Mouse (Mus musculus) CH12.LX (cell line): ENCODE measurements at regions not wholly inside any gene's neighbourhood (a gene's known extent, or its start where the extent isn't known, plus 50 kb on each side); places are given as distances from the start of the nearest gene placed in this dataset.

Experiments
- DNase-seq: peaks from one replicate; pipeline ENCODE4 v3.0.0-alpha.2; 2013; ENCODE audit errors: extremely low read depth
- H3K27ac ChIP-seq: 2 replicates; pipeline ENCODE4 v1.5.1; 2012; ENCODE audit warnings: low read depth, mild to moderate bottlenecking, control low read depth, moderate library complexity; ENCODE audit not compliant: insufficient read depth
- H3K27me3 ChIP-seq: replicated peaks from 2 replicates; pipeline ENCODE3; 2012; ENCODE audit warnings: inconsistent platforms
- H3K36me3 ChIP-seq, 2 experiments: replicated peaks in 1 of 2; 2 replicates each; pipeline versions ENCODE3 to v1.6.1; 2012; ENCODE audit warnings: inconsistent platforms in 1 of 2, low read length in 1 of 2, mild to moderate bottlenecking in 1 of 2, mixed read lengths in 1 of 2, moderate library complexity in 1 of 2; ENCODE audit not compliant: control insufficient read depth in 1 of 2, insufficient read depth in 1 of 2
- H3K4me1 ChIP-seq, 2 experiments: 2 replicates each; pipeline ENCODE4 v1.6.1; 2012; ENCODE audit warnings: inconsistent platforms in 1 of 2, moderate library complexity in 1 of 2; ENCODE audit not compliant: insufficient read depth in 2 of 2, control insufficient read depth in 1 of 2
- H3K4me2 ChIP-seq: 2 replicates; pipeline ENCODE4 v1.6.1; 2012; ENCODE audit warnings: low read depth, mild to moderate bottlenecking, control low read depth; ENCODE audit not compliant: poor library complexity, insufficient read depth, severe bottlenecking
- H3K4me3 ChIP-seq, 3 experiments: fragments of 150-350 bp in 1 of 3; sonication (generic) in 1 of 3; replicated peaks in 1 of 3; 2 replicates each; pipeline versions ENCODE3 to v1.5.1; 2011 to 2012; ENCODE audit warnings: low read depth in 2 of 3, low read length in 2 of 3, mild to moderate bottlenecking in 2 of 3, moderate library complexity in 2 of 3, control low read depth in 1 of 3, improper control_type of control experiment in 1 of 3, inconsistent platforms in 1 of 3, mixed read lengths in 1 of 3; ENCODE audit not compliant: poor library complexity in 1 of 3
- H3K79me2 ChIP-seq: replicated peaks from 2 replicates; pipeline ENCODE4 v1.6.1; 2012; ENCODE audit warnings: mild to moderate bottlenecking, moderate library complexity; ENCODE audit not compliant: control insufficient read depth, poor library complexity, insufficient read depth, severe bottlenecking; ENCODE audit errors: extremely low read depth
- H3K9ac ChIP-seq: 2 replicates; pipeline ENCODE4 v1.6.1; 2012; ENCODE audit warnings: low read depth, mild to moderate bottlenecking, control low read depth, moderate library complexity; ENCODE audit not compliant: insufficient read depth
- H3K9me3 ChIP-seq: replicated peaks from 2 replicates; pipeline ENCODE3; 2012; ENCODE audit warnings: low read length, inconsistent platforms, mixed read lengths
- BHLHE40 ChIP-seq: IDR thresholded peaks from 2 replicates; pipeline ENCODE4 v1.6.1; 2011; ENCODE audit warnings: mild to moderate bottlenecking, low read depth, low read length, improper control_type of control experiment
- CTCF ChIP-seq, 2 experiments: IDR thresholded peaks in 1 of 2; conservative IDR thresholded peaks in 1 of 2; 2 replicates each; pipeline ENCODE4 v1.5.1; 2011 to 2012; ENCODE audit warnings: low read depth in 2 of 2, low read length in 2 of 2, improper control_type of control experiment in 1 of 2, inconsistent platforms in 1 of 2, mild to moderate bottlenecking in 1 of 2, moderate library complexity in 1 of 2
- MEF2A ChIP-seq: IDR thresholded peaks from 2 replicates; pipeline ENCODE4 v1.6.1; 2014; ENCODE audit warnings: low read depth, mild to moderate bottlenecking, inconsistent platforms, low read length, improper control_type of control experiment, borderline replicate concordance
- MXI1 ChIP-seq: IDR thresholded peaks from 2 replicates; pipeline ENCODE4 v1.6.1; 2011; ENCODE audit warnings: mild to moderate bottlenecking, low read depth, low read length, improper control_type of control experiment
- RCOR1 ChIP-seq: conservative IDR thresholded peaks from 2 replicates; pipeline ENCODE4 v1.6.1; 2012; ENCODE audit warnings: low read depth, mild to moderate bottlenecking, inconsistent platforms, low read length, improper control_type of control experiment
- SIN3A ChIP-seq: IDR thresholded peaks from 2 replicates; pipeline ENCODE4 v1.6.1; 2012; ENCODE audit warnings: low read length, improper control_type of control experiment, inconsistent platforms
- SMC3 ChIP-seq: IDR thresholded peaks from 2 replicates; pipeline ENCODE4 v1.6.1; 2011; ENCODE audit warnings: low read depth, low read length, improper control_type of control experiment
- TBP ChIP-seq: conservative IDR thresholded peaks from 2 replicates; pipeline ENCODE4 v1.6.1; 2011; ENCODE audit warnings: low read depth, low read length, improper control_type of control experiment
- TCF12 ChIP-seq: IDR thresholded peaks from 2 replicates; pipeline ENCODE4 v1.6.1; 2014; ENCODE audit warnings: low read depth, mild to moderate bottlenecking, inconsistent platforms, low read length, improper control_type of control experiment
- ZNF384 ChIP-seq: IDR thresholded peaks from 2 replicates; pipeline ENCODE4 v1.6.1; 2012; ENCODE audit warnings: low read depth, low read length, improper control_type of control experiment, inconsistent platforms
- dilution Hi-C: fragments of 300-500 bp; cut with MboI; formaldehyde crosslinking; loops from 2 replicates; pipeline ENCODE4 v1.14.3; 2020; ENCODE audit warnings: low sequenced_read_pairs; ENCODE audit not compliant: extremely low pct_unique_long_range_greater_than_20kb, extremely low pct_ligation_motif_present
- in situ Hi-C: fragments of 300-500 bp; cut with MboI; formaldehyde crosslinking; loops from 3 replicates; pipeline ENCODE4 v1.14.3; 2019; ENCODE audit warnings: low sequenced_read_pairs, low pct_ligation_motif_present, low pct_unique_long_range_greater_than_20kb, mixed read lengths

DNA sequence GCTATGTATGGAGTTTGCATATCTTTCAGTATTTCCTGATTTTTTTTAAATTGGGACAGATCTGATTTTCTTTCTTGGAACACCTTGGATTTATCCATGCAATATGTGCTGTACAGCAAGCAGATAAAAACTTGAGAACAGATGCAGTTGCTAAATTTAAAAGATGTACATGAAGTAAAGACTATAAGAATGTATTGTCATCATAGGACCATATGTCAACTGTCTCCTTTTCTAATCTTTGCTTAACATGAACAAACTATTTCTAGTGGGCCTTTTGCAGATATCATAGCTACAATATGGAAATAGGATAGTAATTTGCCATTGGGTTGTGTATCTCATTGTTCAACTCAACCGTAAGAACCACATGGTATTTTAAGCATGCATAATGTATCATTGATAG is 435.7 kb downstream of the Bmp2 start:
- in situ Hi-C loops, result no loop called here
- dilution Hi-C loops, result no loop called here
- TF ChIP-seq MXI1, result no peak
- TF ChIP-seq TBP, result no peak
- no peak for TF ChIP-seq RCOR1
- TF ChIP-seq ZNF384, result no peak
- no peak for TF ChIP-seq SIN3A
- TF ChIP-seq TCF12, result no peak
- no peak for TF ChIP-seq BHLHE40
- TF ChIP-seq MEF2A, result no peak
- no peak for TF ChIP-seq SMC3
- TF ChIP-seq CTCF (conservative IDR thresholded peaks at IDR 0.05 in 1 of 2, IDR thresholded peaks at IDR 0.05 in 1 of 2; ENCODE audit: low read depth in 2 of 2, low read length in 2 of 2), result no peak

More for the DNA sequence above, 435.7 kb downstream of the Bmp2 start:
- H3K4me3 ChIP-seq, result no peak overlapping the region
- H3K27me3 ChIP-seq, result no peaks in the 10 kb centered on the region
- H3K27ac ChIP-seq, result no peak overlapping the region
- no peaks in the 10 kb centered on the region for H3K79me2 ChIP-seq
- H3K9ac ChIP-seq, result no peak overlapping the region
- no peak overlapping the region for H3K4me2 ChIP-seq
- H3K36me3 ChIP-seq, result no peaks in the 10 kb centered on the region
- peaks cover 2% of the 10 kb centered on the region for H3K9me3 ChIP-seq
- DNase-seq, result no peak
- H3K4me1 ChIP-seq, result no peaks in the 10 kb centered on the region
